Mouse (Mus musculus) erythroblast, embryonic 14.5 days (primary cell): Measurements from ENCODE around the gene Hand1.

Experiments
- GATA1 ChIP-seq: IDR thresholded peaks from 2 replicates; pipeline ENCODE4 v1.6.1; 2012; ENCODE audit warnings: low read length, inconsistent platforms, mixed read lengths
- TAL1 ChIP-seq: IDR thresholded peaks from 3 replicates; pipeline ENCODE4 v1.6.1; 2012; ENCODE audit warnings: low read length, inconsistent platforms, mixed read lengths

GRCm38 (mm10) chr11:57823714-57824113 is 8.9 kb downstream of the Hand1 start:
- TF ChIP-seq GATA1 (no peak), TAL1 (no peak)
